In the genomic region with DNA sequence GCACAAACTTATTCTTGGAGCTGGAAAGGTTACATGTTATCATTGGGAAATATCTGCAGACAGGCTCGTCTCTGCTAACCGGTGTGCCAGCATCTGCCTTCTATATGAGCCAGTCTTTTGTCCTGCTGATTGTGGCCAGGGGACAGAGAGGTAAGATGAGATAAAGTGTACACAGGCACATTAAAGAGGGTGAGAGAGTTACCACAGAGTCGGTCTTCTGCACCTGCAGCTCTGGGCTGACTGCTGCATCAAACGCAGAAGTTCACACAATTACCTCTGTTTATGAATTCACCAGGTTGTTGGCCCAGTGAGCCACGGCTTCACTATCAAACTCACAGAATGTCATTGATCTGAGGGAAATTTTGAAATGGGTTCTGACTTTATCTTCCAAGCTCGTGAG, we compare ENCODE assay signal across 21 mouse cellular contexts.
"Had no signal": no experiment of that assay in that cellular context is flagged by ENCODE, and none has a peak within 500 bp of the region (broad histone marks: within the 10 kb centered on the region; RNA-seq: fewer than 3 reads in every experiment).

No protein-coding gene starts in this region.

- H3K4me3 ChIP-seq: layer of hippocampus, adult 2 months; limb, embryonic 10.5 days; limb, embryonic 13.5 days; liver, embryonic 12.5 days; liver, embryonic 15.5 days; lung, embryonic 15.5 days; megakaryocyte, embryonic 14.5 days; myocyte; neural tube, embryonic 13.5 days; stomach, embryonic 15.5 days had no signal

- H3K27ac ChIP-seq: kidney, postnatal 0 days; layer of hippocampus, adult 2 months; limb, embryonic 10.5 days; limb, embryonic 13.5 days; liver, embryonic 12.5 days; liver, embryonic 15.5 days; lung, embryonic 15.5 days; neural tube, embryonic 13.5 days; stomach, embryonic 15.5 days had no signal

- H3K9ac ChIP-seq: limb, embryonic 13.5 days; liver, embryonic 12.5 days; liver, embryonic 15.5 days; lung, embryonic 15.5 days; neural tube, embryonic 13.5 days; stomach, embryonic 15.5 days had no signal

- H3K4me2 ChIP-seq: limb, embryonic 13.5 days; liver, embryonic 12.5 days; liver, embryonic 15.5 days; lung, embryonic 15.5 days; neural tube, embryonic 13.5 days; stomach, embryonic 15.5 days had no signal

- H3K9me3 ChIP-seq: limb, embryonic 10.5 days; limb, embryonic 13.5 days; liver, embryonic 12.5 days; liver, embryonic 15.5 days; lung, embryonic 15.5 days; megakaryocyte, embryonic 14.5 days; neural tube, embryonic 13.5 days; stomach, embryonic 15.5 days had no signal

- H3K27me3 ChIP-seq: limb, embryonic 13.5 days; liver, embryonic 12.5 days; liver, embryonic 15.5 days; lung, embryonic 15.5 days; megakaryocyte, embryonic 14.5 days; neural tube, embryonic 13.5 days; stomach, embryonic 15.5 days had no signal

- H3K4me1 ChIP-seq: limb, embryonic 10.5 days; limb, embryonic 13.5 days; liver, embryonic 12.5 days; liver, embryonic 15.5 days; lung, embryonic 15.5 days; megakaryocyte, embryonic 14.5 days; neural tube, embryonic 13.5 days; stomach, embryonic 15.5 days had no signal

- ATAC-seq: intestine, postnatal 0 days; liver, embryonic 12.5 days had no signal

- H3K36me3 ChIP-seq: limb, embryonic 10.5 days; limb, embryonic 13.5 days; liver, embryonic 12.5 days; liver, embryonic 15.5 days; lung, embryonic 15.5 days; neural tube, embryonic 13.5 days; stomach, embryonic 15.5 days had no signal

- DNase-seq: kidney, adult 2 months; kidney, postnatal 25 days; layer of hippocampus, adult 9-11 months; liver; lung, adult 18-20 months; lung, postnatal 10 days; lung, postnatal 36 days; right cerebral cortex, postnatal 4 days; thymus, postnatal 25 days had no signal
